ENCODE assay signal across 8 mouse cellular contexts in the genomic region with DNA sequence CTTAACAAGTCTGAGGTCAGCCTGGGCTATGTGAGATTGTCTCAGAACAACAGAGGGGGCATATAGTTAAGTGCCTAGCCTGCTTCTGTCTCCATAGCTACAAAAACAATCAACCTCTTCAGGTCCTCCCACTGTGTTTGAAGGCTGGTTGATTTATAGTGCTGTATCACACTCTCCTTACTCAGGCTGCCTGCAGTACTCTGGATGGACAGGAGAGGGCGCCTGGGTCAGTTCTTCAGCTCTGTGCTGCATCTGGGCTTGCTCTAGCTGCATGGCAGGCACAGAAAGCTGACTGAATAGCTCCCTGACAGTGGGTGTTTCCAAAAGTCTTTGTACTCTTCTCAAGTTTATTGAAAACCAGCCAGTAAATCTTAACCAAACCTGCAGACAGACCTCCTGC. TPM values are rescaled to one million over a fixed set of nuclear protein-coding genes. Genes with fewer than 3 reads are reported as not detected.
DNase-seq lines count a peak whose midpoint lies in the region; ATAC-seq lines count a peak whose summit lies in the region.

No protein-coding gene starts in this region.

- H3K27me3 ChIP-seq in intestine, embryonic 15.5 days (replicated peaks), result no peaks in the 10 kb centered on the region
- H3K27me3 ChIP-seq in midbrain, embryonic 10.5 days (ENCODE audit: low read depth, poor library complexity, severe bottlenecking), result no peaks in the 10 kb centered on the region

- 0% methylated on average over 1 of the region's 1 CpGs for WGBS in intestine, embryonic 15.5 days
- 0% methylated on average over 1 of the region's 1 CpGs for WGBS in midbrain, embryonic 10.5 days

- no peak overlapping the region for H3K4me3 ChIP-seq in intestine, embryonic 15.5 days (replicated peaks)
- H3K4me3 ChIP-seq in midbrain, embryonic 10.5 days, result no peak overlapping the region

- ATAC-seq in intestine, embryonic 15.5 days, result peak; percentile 90

- DNase-seq in adrenal gland, adult 2 months, result peak; percentile 89
- DNase-seq in embryo, embryonic 11.5 days (ENCODE audit: low read depth, low spot score), result peak; percentile 82
- peak; percentile 88 to 90 for DNase-seq in gastrocnemius, postnatal 36 days
- DNase-seq in left cerebral cortex, postnatal 14 days (ENCODE audit: low spot score in 2 of 2), result peak; percentile 96
- DNase-seq in midbrain, embryonic 10.5 days (ENCODE audit: low spot score), result peak; percentile 88
- DNase-seq in right cerebral cortex, postnatal 4 days, result peak; percentile 95
- DNase-seq in yolk sac, embryonic 10.5 days (ENCODE audit: low spot score), result peak; percentile 78

- H3K9me3 ChIP-seq in intestine, embryonic 15.5 days, result no peaks in the 10 kb centered on the region
- no peaks in the 10 kb centered on the region for H3K9me3 ChIP-seq in midbrain, embryonic 10.5 days (replicated peaks)

- H3K36me3 ChIP-seq in intestine, embryonic 15.5 days, result no peaks in the 10 kb centered on the region
- peaks cover 14% of the 10 kb centered on the region for H3K36me3 ChIP-seq in midbrain, embryonic 10.5 days

- no peak overlapping the region for H3K9ac ChIP-seq in intestine, embryonic 15.5 days

- no peak overlapping the region; the same call in 1 of the 2 replicates for H3K27ac ChIP-seq in intestine, embryonic 15.5 days
- H3K27ac ChIP-seq in midbrain, embryonic 10.5 days (replicated peaks), result no peak overlapping the region

- peaks cover 19% of the 10 kb centered on the region for H3K4me1 ChIP-seq in intestine, embryonic 15.5 days (replicated peaks)
- H3K4me1 ChIP-seq in midbrain, embryonic 10.5 days, result peaks cover 10% of the 10 kb centered on the region; the same call in 1 of the 2 replicates

- no peak overlapping the region for H3K4me2 ChIP-seq in intestine, embryonic 15.5 days (replicated peaks)

- intact Hi-C loops in gastrocnemius, postnatal 36 days (cut with DNase I), result loop anchor here (2.0 kb wide), 1 partner anchor 43 kb away; a partner anchor contains a TSS
- intact Hi-C loops in left cerebral cortex, postnatal 14 days (cut with DNase I), result loop anchor here (2.0 to 5.0 kb wide), 3 partner anchors 41 to 108 kb away; a partner anchor contains a TSS

RNA-seq across cellular contexts. Expression of a gene that starts 11.3 kb away (rescaled TPM):
- total RNA-seq in adrenal gland, adult 2 months (2021), result 10 to 100 TPM; 31.2 to 43.5 TPM
- 30.2 and 32.3 TPM in 2 replicates for polyA plus RNA-seq in adrenal gland, adult 2 months (2012; rRNA removed)
- 10 to 100 TPM; 36.9 to 39.9 TPM for total RNA-seq in gastrocnemius, postnatal 36 days (2021)
- 36.8 and 39.4 TPM in 2 replicates for polyA plus RNA-seq in intestine, embryonic 15.5 days (2015; fragmentation: Nextera tagmentation; extraction: Ambion mirVana)
- total RNA-seq in left cerebral cortex, postnatal 14 days (2021), result 10 to 100 TPM; 40.0 to 43.9 TPM
- 51.0 and 51.9 TPM in 2 replicates for polyA plus RNA-seq in midbrain, embryonic 10.5 days (2016; fragmentation: Nextera tagmentation; extraction: Ambion mirVana)

RNA-seq across cellular contexts. Expression of a gene that starts 27.1 kb away (rescaled TPM):
- total RNA-seq in adrenal gland, adult 2 months (2021), result 10 to 100 TPM in 1 of 2 experiments, 1 to 10 TPM in 1; 6.4 to 11.8 TPM
- 20.4 and 23.8 TPM in 2 replicates for polyA plus RNA-seq in adrenal gland, adult 2 months (2012; rRNA removed)
- 1 to 10 TPM; 2.2 to 2.6 TPM for total RNA-seq in gastrocnemius, postnatal 36 days (2021)
- 1.4 and 1.5 TPM in 2 replicates for polyA plus RNA-seq in intestine, embryonic 15.5 days (2015; fragmentation: Nextera tagmentation; extraction: Ambion mirVana)
- 1 to 10 TPM; 5.2 to 5.5 TPM for total RNA-seq in left cerebral cortex, postnatal 14 days (2021)
- 2.4 and 2.6 TPM in 2 replicates for polyA plus RNA-seq in midbrain, embryonic 10.5 days (2016; fragmentation: Nextera tagmentation; extraction: Ambion mirVana)

RNA-seq across cellular contexts. Expression of a gene that starts 32.2 kb away (rescaled TPM):
- 10 to 100 TPM; 45.8 to 55.8 TPM for total RNA-seq in adrenal gland, adult 2 months (2021)
- polyA plus RNA-seq in adrenal gland, adult 2 months (2012; rRNA removed), result 136 and 143 TPM in 2 replicates
- 10 to 100 TPM; 15.9 to 20.6 TPM for total RNA-seq in gastrocnemius, postnatal 36 days (2021)
- polyA plus RNA-seq in intestine, embryonic 15.5 days (2015; fragmentation: Nextera tagmentation; extraction: Ambion mirVana), result 109 and 114 TPM in 2 replicates
- total RNA-seq in left cerebral cortex, postnatal 14 days (2021), result 10 to 100 TPM; 18.4 to 21.1 TPM
- polyA plus RNA-seq in midbrain, embryonic 10.5 days (2016; fragmentation: Nextera tagmentation; extraction: Ambion mirVana), result 49.3 and 52.7 TPM in 2 replicates

RNA-seq across cellular contexts. Expression of a gene that starts 40.4 kb away (rescaled TPM):
- total RNA-seq in adrenal gland, adult 2 months (2021), result not detected
- polyA plus RNA-seq in adrenal gland, adult 2 months (2012; rRNA removed), result 0.09 and 0.68 TPM in 2 replicates
- total RNA-seq in gastrocnemius, postnatal 36 days (2021), result under 1 TPM in 1 of 2 experiments, not detected in 1; 0.35 TPM
- 0.14 and 0.34 TPM in 2 replicates for polyA plus RNA-seq in intestine, embryonic 15.5 days (2015; fragmentation: Nextera tagmentation; extraction: Ambion mirVana)
- under 1 TPM in 1 of 2 experiments, not detected in 1; 0.40 TPM for total RNA-seq in left cerebral cortex, postnatal 14 days (2021)
- 0.36 and 0.39 TPM in 2 replicates for polyA plus RNA-seq in midbrain, embryonic 10.5 days (2016; fragmentation: Nextera tagmentation; extraction: Ambion mirVana)

RNA-seq across cellular contexts. Expression of a gene that starts 43.0 kb away (rescaled TPM):
- 1 to 10 TPM; 4.2 to 7.4 TPM for total RNA-seq in adrenal gland, adult 2 months (2021)
- polyA plus RNA-seq in adrenal gland, adult 2 months (2012; rRNA removed), result 14.6 and 19.4 TPM in 2 replicates
- 1,000 to 10,000 TPM in 1 of 2 experiments, 100 to 1,000 TPM in 1; 974 to 1,054 TPM for total RNA-seq in gastrocnemius, postnatal 36 days (2021)
- 11.3 and 12.5 TPM in 2 replicates for polyA plus RNA-seq in intestine, embryonic 15.5 days (2015; fragmentation: Nextera tagmentation; extraction: Ambion mirVana)
- 100 to 1,000 TPM; 115 to 123 TPM for total RNA-seq in left cerebral cortex, postnatal 14 days (2021)
- polyA plus RNA-seq in midbrain, embryonic 10.5 days (2016; fragmentation: Nextera tagmentation; extraction: Ambion mirVana), result 41.9 and 48.6 TPM in 2 replicates
